Mouse (Mus musculus) spleen, postnatal 4 days (tissue): ENCODE measurements around the gene Zfp799.

ENCODE experiments used
- DNase-seq, 2 experiments: peaks; one replicate each; pipeline ENCODE4 v3.0.0; 2022; ENCODE audit warnings: low spot score in 2 of 2

The Zfp799 gene

DNA sequence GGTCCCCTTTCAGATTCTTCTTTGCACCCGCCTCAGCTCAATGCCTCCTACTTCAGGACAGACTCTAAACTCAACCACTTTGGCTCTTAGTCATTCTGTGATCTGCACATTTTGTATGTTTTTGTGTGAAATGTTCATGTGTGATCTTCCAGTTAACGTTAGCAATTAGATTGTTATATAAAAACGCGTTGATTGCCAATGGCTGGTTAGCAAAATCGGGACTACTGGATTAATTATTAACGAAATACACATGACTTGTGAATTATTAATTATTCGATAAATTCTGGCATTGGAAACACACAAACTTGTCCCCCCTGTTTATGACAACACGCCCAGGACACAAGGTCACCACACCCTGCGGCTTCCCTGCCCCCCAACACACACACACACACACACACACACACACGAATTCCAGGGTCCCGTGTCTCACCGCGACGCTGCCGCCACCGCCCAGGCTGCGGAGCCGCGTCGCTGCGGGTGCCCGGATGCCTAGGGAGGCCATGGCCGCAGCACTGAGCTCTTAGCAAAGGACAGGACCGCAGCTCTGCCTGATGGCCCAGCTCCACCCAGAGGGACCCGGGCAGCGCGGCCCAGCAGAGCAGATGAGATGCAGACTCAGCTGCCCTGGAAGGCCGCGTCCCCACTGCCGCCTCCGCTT lies 42.5 kb downstream of the Zfp799 start:
- DNase-seq: peak in 1 of 2 experiments; percentile 61

DNA sequence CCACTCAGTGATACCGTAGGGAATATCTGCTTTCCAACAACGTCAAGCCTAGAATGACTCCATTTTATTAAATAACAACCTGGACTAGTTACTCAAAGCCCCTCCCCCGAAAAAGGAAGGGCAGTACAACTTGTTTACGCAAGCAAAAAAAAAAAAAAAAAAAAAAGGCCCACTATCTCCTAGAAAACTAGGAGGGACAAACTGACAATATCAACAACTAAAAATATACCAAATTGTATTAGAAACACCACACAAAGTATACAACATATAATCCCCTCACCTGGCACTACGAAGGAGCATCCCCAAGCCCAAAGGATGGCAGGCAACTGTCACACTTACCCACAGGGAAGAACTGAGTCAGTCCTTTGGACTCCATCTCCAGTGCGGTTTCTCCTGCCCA lies 43.1 kb downstream of the Zfp799 start:
- no peak for DNase-seq

DNA sequence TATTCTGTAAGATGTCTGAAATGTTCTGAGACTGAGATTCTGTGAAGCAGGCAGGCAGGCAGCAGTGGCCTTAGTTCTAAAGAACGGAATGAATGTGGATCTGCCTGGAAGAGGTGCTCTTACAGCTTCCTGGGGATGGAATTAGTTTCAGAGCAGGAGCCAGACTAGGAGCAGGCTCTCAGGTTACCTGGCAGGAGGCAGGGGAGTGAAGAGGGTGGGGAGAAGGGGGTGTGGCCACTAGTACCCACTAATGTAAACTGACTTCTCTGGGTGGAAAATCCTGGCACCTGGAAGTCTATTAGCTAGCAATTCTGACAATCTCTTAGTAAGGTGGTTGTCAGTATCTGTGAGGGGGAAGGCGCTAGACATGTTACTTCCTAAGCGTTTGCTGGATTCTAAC lies 44.4 kb downstream of the Zfp799 start:
- no peak for DNase-seq

DNA sequence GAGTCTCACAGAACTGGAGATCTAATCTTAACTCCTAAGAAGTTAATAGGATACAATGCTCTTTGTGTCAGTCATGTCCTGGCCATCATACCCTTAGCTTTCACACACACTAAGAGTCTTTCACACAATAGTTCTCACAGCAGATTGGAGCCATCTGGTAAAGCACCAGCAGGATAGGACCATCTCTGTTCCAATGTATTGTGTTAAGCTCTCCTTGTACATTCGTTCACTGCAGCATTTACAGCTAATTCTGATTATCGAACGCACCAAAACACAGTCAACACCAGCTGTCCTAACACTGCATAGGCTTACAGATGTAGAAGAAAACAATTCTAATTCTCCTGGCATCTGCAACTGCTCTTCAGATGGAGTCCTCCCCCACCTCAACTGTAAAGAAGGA lies 52.5 kb downstream of the Zfp799 start:
- no peak for DNase-seq

DNA sequence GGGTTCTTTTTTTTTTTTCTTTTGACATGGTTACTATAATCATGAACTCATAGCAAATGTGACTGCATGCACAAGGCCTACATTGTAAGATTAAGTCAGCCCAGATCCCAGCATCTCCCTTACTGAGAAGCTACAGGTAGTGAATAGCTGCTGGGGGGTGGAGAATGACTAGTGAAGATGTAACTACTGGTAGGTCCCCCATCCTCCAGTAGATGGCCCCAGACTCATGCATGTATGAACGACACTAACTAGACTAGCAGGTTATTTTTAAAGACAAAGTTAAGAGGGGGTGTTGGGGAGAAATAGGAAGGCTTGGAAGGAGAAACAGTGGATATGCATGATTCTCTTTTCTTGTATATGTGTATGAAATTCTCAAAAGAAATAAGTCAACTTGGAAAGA lies 58.8 kb downstream of the Zfp799 start:
- no peak for DNase-seq

DNA sequence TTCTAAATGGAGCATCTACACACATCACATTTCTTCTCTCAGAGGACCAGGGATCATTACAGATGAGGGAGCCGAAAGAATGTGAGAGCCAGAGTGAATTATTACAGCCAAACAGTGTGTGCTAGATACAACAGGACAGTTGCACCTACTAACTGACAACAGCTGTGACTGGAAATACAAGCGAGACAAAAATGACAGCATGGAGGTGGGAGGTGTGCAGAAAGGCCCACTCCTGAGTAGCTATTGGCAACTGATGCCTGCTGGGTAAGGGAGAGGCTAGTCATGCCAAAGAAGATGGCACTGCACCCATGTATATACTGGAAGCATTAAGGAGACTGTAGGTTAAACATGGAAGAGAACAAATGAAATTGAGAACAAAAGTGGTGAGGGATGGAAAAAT lies 63.6 kb downstream of the Zfp799 start:
- no peak for DNase-seq
